Mouse (Mus musculus): Measurements from ENCODE around the gene Gtpbp6.
A peak's percentile ranks its signal among the peaks of the same experiment; 100 is the strongest.
"Not testable (repeated sequence)": the region's sequence is repeated elsewhere in the genome, so short reads cannot be mapped to it uniquely, and the experiment has no call there.

Gene Gtpbp6

DNA sequence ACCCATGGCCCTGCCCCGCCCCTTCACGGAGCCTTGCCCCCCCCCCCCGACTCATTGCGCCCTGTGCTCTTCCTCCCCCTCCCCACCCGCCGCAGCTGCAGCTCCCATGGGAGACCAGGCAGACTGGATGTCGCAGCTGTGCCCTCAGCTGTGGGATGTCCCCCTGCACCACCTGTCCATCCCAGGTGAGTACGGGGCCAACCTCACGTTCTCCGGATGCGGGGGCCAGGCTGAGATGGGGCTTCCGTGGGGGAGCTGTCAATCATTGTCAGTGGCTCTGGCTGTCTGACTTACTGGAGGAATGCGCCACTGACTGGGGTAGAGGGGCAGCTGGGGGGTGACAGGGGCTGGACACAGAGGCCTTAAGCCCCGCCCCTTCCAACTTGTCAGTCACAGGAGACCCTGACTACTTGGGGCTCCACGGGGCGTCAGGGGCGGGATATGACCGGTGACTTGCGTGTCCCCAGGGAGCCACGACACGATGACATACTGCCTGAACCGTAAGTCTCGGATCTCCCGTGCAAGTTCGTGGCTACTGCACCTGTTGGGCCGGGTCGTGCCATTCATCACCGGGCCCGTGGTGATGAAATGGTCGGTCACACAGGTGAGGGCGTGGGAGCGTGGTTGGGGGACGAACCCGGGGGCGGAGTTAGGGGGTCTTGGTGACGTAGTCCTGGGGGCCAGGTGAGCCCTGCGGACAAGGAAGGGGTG lies 6.9 kb downstream of the Gtpbp6 start:
- no peak for ATAC-seq (ENCODE audit: insufficient number of reproducible peaks, low FRiP score, low TSS enrichment)

DNA sequence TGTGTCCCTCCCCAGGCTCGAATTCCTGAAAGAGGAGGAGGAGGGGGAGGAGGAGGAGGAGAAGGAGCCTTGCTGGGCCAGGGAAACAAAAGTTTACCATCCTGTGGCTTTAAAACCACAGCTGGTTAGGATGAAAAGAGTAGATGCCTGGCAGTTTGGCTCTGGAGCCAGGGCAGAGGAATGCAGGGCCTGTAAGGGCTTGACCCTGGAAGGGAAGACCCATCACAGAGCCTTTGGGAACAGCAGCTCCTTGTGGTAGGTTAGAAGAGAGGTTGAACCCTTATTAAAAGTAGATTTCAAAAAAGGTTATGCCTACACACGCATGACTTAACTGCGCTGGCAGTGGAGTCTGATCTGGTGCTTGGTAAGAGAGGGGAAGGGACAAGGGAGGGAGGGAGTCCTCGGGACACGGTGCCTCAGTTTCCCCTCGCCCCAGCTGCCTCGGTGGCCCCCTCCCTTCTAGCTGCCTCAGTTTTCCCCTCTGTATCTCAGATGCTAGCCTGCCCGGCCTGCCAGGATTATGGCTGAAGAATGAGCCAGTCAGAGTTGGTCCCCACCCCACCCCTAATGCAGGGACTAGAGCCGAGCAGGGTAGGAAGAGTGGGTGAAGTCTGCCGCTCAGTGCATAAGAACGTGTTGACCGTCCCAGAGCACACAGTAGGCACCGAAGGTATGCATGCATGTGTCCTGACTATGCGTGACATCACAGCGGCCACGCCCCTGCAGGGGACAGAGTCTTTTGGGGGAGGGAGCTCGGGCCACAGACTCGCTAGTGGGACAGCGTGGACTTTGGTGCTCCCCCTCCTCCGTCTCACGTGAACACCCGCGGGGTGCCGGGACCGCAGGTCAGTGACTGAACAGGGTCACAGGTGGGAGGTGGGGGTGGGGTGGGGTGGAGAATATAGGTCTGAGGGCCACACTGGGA lies 8.1 kb downstream of the Gtpbp6 start, which contains the start of gene Plcxd1:
Plcxd1 (plus strand) TSS at position 314 of the 925 bp plus-strand sequence.
- no peak for ATAC-seq (ENCODE audit: insufficient number of reproducible peaks, low FRiP score, low TSS enrichment)

DNA sequence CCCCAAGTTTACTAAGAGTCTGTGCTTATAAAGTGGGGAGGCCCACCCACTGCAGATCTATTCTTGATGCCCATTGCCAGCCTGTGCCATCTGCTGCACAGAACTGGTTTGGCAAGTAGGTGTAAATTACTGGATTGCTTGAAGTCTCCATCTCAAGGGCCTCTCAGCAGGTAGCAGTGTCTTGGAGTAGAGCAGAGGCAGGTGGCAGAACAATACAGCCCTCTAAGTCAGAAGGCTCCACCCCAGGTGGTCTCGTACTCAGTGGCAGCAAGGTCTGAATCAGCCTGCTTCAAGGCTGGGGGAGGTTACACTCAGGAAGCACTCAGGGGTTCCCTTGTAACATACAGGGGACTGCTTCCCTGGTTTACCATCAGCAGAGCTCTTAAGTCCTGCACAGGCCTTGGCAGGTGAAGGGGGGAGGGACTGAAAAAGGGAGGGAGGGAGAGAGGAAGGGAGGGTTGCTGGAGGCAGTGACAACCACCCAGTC lies 9.0 kb downstream of the Gtpbp6 start:
- no peak for ATAC-seq (ENCODE audit: insufficient number of reproducible peaks, low FRiP score, low TSS enrichment)

DNA sequence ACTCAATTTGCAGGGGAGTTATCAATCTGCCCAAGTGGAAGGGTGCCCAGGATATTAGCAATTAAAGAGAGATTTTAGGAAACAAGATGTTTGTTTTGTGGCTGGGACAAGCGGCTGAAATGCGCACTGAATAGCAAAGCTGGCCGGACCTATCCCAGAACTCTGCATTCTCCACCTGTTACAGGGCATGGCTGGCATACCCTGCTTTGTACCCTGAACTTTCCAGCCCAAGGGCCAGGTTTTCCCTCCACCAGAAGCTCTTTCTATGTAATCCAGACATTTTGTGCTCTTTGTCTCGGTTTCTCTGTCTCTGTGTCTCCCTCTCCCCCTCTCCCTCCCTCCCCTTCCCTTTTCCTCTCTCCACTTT lies 13.2 kb downstream of the Gtpbp6 start:
- ATAC-seq (ENCODE audit: insufficient number of reproducible peaks, low FRiP score, low TSS enrichment), result no peak

- ATAC-seq (ENCODE audit: insufficient number of reproducible peaks, low FRiP score, low TSS enrichment), result peak; percentile 99
These were observed 13.8 kb downstream of the Gtpbp6 start, which contains the start of gene Gm35315 for GRCm38 (mm10) chr5:110094030-110094846. Gene Gm35315 (minus strand): TSS chr5:110094420.

GRCm38 (mm10) chr5:110091546-110091945 lies 16.5 kb downstream of the Gtpbp6 start:
- no peak for ATAC-seq (ENCODE audit: insufficient number of reproducible peaks, low FRiP score, low TSS enrichment)

GRCm38 (mm10) chr5:110086161-110086866 lies 21.7 kb downstream of the Gtpbp6 start:
- ATAC-seq (ENCODE audit: insufficient number of reproducible peaks, low FRiP score, low TSS enrichment), result no peak

DNA sequence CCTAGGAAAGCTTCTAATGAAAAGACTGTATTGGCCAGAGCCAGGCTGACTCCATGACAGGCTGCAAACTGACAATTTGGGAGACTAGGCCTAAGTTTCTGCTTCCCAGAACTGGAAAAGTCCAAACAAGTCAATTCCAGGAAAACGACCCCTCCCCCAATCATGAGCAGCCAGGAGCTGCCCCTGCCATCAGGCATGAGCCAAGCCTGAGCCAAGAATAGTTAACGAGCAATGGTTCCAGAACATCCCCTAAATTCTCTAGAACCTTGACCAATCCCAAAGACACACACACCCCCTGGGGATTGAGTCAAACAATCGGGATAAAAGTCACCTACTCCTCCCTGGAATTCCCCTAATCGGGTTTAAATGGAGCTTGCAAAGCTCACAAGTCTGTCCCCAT lies 25.0 kb downstream of the Gtpbp6 start:
- ATAC-seq (ENCODE audit: insufficient number of reproducible peaks, low FRiP score, low TSS enrichment), result no peak

DNA sequence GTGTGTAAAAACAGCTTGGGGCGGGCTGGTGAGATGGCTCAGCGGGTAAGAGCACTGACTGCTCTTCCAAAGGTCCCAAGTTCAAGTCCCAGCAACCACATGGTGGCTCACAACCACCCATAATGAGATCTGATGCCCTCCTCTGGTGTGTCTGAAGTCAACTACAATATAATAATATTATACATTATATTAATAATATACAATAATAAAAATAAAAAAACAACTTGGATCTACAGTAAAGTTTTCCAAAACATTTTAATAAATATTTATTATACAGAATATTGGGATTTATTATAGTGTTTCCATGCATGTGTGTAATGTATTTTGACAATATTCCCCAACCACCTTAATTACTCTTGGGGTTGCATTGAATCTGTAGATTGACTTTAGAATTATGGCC lies 35.6 kb downstream of the Gtpbp6 start, which contains the start of gene Gm17655:
Gm17655 (minus strand) TSS at position 101 of the 400 bp plus-strand sequence.
- not testable (repeated sequence) for ATAC-seq (ENCODE audit: insufficient number of reproducible peaks, low FRiP score, low TSS enrichment)

DNA sequence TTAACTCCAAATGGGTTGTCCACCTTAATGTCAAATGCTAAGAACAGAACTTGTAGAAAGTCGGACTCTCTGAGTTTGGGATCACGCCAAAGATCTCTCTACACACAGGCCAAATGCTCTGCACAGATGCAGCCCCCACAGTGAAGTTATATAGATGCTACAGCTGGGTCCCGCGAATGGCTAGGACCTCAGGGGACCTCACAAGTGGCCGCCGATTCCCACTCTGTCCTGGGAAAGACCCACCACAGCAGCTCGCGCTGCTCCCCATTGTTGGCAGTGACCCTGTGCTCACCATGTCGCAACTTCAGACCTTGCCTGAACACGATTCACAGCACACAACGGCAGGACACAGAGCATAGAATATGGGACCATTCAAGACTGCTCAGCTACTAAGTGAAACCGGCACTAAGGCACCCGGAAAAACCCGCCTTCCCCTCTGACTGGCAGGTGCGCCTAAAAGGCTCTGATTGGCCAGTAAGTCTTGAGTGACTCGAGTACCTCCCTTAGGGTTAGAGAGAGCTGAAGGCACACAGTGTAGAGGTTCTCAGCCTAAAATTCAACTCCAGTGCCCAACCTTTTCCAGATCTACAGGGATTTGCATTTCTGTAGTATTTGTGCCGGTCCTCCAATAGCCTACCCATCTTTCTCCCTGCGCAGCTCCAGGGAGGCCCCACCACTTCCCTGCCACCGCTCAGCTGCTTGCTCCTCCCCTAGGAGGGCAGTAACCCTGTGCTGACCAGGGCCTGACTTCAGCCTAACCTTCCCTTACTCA lies 50.2 kb downstream of the Gtpbp6 start:
- peak; percentile 98 for ATAC-seq (ENCODE audit: insufficient number of reproducible peaks, low FRiP score, low TSS enrichment)

All from cerebellum, adult (tissue).